Mouse (Mus musculus): ENCODE results near the gene Clybl.

DNA sequence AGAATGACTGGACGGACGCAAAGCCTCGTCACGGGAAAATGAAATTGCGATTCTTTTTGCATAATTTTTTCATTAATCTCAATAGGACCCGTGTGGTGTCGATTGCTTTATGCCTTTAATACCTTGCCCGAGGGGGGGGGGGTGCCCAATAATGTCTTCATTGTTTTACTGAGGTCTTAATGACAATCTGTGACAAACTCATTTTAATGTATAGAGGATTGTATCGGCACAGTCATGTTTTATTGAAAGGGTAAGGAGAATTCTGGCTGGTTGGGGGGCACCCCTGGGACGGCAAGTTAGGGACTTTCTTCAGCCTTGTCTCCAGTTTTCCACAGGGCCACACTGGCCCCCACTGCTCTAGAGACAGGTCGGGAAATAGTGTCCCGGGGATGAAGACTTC is 223.7 kb downstream of the Clybl start:
- no peak for TF ChIP-seq CTCF (IDR thresholded peaks at IDR 0.05; ENCODE audit: extremely low read depth, insufficient read depth, low read length)
- TF ChIP-seq POLR2A (IDR thresholded peaks at IDR 0.05; ENCODE audit: extremely low read depth, insufficient read depth, low read length): no peak

All from cortical plate, adult 2 months (tissue).